Mouse (Mus musculus): ENCODE measurements around the gene Slc9a1.

Gene Slc9a1

DNA sequence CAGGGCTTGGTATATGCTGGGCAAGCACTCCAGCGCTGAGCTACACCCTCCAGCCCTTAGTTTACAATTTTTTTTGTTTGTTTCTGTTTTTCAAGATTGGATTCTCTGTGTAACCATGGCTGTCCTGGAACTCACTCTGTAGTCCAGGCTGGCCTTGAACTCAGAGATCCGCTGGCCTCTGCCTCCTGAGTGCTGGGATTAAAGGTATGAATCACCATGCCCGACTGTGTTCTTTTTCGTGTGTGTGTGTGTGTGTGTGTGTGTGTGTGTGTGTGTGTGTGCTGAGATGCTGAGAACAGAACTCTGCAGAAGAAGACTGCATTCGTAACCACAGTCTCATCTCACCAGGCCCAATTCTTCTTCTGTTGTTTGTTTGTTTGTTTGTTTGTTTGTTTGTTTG is 34.8 kb downstream of the Slc9a1 start:
- no peak for DNase-seq

DNA sequence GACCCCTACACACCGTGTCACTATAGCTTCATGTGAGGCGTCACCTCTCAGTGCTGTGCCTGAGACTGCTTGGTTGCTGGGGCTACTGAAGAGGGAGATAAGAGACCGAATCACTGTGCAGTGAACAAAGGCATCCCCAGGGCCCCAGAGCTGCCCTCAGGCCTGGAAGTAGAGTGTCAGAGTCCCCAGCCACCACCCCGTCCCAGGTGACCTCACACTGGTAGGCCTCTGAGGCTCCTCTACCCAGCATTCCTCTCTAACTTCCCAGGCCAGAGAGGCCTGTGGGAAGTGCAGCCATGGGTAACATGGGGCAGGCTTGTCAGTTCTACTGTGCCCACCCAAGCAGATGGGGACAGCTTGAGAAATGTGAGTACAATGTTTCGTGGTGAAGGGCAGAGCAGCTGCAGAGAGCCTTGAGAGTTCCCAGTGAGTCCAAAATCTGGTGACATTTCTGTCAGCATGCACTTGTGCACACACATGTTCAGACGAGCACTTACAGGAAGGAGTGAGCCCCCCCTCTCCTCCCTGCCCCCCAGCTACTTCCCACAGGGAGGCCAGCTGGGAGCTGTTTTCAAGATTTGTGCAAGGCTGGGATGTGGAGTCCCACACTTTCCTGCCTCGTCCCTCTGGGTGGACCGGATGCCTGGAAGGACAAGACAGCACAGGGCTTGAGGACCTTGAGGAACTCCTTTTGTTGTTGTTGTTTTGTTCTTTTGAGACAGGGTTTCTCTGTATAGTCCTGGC is 37.0 kb downstream of the Slc9a1 start:
- DNase-seq: no peak

DNA sequence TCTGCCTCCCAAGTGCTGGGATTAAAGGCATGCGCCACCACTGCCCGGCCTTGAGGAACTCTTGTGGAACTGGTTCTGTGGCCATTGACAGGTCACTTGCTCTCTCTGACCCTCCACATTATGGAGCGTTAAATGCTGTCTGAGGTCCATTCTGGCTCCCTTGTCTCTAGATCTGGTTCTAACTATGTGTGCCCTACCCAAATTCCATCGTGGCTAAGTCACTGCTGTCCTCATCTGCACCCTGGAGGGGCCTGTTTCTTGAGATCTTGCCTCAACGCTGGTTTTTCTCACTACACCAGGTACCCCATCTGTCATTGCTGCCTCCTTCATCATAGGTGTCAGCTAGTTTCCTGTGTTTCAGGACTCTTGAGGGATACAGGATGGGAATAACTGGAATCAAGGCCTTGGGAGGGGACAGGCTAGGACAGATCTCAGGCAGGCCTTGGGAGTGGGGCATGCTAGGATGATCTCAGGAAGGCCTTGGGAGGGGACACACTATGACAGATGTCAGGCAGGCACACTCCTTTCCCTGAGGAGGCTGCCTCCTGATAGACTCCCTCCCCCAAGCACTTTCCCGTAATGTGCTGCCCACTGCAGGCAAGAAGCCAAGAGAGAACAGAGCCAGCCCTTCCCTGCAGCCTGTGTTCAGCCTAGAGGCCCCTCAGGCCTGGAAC is 37.7 kb downstream of the Slc9a1 start:
- DNase-seq: no peak

DNA sequence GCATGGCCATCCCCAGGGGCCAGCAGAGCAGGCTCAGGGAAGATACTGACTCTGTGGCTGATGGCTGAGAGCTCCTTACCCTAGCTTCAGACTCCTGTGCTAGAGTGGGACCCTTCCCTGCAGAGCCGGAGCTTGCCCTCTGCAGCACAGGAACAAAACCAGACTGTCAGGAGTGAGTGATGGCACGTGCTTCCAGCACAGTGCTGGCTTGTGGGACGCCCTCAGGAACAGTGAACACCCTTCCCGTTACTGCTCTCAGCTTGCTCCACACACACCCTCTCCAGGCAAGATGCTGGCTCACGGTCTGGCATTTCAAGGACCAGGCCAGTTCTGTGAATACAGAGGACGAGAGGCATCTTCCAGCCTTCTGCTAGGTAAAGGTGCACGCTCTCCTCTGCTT is 38.5 kb downstream of the Slc9a1 start:
- DNase-seq: no peak

DNA sequence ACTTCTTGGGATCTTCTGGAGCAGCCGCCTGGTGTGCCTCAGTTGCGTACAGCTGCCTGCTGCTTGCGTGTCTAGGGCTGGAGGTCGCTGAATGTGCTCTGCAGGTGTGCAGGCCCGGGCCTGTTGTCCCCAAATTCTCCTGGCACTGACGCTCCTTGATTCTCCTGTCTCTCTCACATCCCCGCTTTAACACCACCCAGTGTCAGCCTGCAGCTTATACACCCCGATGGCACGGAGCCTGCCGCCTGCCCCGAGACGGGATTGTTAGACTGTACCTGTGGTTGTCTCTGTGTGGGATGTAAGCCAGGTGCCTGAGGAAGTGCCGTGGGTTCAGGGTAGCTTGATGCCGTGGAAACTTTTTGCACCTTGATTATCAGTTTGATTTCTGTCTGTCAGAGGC is 41.5 kb downstream of the Slc9a1 start:
- no peak for DNase-seq

DNA sequence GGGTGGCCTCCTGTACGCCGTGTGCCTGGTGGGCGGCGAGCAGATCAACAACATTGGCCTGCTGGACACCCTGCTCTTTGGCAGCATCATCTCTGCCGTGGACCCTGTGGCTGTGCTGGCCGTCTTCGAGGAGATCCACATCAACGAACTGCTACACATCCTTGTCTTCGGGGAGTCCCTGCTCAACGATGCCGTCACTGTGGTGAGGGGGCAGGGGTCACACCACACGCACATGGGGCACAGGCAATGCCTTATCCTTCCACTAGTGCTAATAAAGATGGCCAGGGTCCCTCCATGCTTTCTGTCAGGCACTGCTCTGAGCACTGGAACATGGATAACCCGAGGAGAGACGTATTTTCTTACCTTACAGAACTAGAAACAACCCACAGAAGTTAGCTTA is 42.6 kb downstream of the Slc9a1 start:
- DNase-seq: no peak

DNA sequence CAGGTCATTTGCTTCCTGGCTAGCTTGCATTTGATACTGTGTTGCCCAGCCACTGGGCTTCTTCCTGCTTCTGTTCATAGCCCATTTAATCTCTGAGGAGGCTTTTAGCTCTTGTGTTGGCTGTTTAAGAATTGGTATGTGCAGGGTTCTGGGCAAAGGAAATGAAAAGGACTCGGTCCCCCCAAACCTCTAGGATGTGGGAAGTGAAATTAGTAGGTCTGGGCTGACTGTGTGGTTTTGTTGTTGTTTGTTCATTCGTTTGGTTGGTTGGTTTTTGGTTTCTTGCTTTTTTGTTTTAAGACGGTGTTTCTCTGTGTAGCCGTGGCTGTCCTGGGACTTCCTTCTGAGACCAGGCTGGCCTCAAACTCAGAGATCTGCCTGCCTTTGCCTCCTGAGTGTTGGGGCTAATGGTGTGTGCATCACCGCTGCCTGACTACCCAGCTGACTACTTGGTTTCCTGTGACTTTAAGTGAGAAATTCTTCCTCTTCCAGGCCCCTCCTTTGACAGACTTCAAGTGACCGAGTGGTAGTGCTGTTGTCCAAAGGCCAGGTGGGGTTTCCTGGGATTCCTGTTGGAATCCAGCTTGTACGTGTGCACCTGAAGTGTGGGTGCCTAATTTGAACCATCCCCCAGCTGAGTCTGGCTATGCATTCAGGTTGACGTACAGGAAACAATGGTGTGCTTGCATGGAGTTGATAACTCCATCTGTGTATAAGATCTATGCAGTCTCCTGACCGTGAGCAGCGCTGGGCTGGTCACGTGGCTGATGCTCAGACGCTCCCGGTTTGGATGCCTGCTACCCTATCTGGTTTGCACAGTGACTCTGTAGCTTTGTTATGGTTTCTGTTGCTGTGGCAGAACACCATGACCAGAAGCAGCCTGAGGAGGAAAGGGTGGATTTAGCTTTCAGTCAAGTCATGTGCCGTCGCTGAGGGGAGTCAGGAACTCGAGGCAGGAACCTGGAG is 43.4 kb downstream of the Slc9a1 start:
- DNase-seq: no peak

DNA sequence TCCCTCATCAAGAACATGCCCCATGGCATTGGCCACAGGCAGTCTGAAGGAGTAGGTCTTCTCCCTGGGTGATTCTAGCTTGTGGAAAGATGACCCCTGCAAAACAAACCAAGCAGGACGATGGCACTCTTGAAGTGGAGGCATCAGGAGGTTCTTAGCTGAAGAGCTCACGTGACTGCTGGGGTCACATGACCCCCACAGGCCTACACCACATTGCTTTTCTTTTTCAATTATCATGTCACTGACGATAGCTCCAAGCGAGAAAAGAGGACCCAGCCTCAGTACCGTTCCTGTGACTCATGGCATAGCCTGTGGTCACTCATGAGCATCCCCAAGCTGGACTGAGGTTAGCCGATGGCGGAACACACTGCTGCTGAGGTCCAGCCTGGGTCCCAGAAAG is 44.1 kb downstream of the Slc9a1 start:
- DNase-seq: no peak

DNA sequence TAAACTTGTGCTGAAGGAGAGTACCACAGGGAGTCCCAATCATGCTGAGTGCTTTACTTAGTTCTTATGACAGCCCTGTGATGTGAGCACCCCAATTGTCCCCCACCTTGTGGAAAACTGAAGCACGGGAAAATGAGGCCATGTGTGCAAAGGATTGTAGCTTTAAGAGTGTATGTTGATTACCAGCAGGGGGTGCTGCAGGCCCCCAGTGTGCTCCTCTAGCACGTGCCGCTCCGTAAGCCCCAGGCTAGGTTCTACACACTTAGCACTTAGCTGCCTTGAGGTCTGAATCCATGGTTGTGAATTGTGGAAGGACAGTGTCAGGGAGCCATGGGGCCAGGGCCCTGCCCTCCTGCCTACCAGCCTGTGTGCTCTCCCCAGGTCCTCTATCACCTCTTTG is 45.4 kb downstream of the Slc9a1 start:
- no peak for DNase-seq

DNA sequence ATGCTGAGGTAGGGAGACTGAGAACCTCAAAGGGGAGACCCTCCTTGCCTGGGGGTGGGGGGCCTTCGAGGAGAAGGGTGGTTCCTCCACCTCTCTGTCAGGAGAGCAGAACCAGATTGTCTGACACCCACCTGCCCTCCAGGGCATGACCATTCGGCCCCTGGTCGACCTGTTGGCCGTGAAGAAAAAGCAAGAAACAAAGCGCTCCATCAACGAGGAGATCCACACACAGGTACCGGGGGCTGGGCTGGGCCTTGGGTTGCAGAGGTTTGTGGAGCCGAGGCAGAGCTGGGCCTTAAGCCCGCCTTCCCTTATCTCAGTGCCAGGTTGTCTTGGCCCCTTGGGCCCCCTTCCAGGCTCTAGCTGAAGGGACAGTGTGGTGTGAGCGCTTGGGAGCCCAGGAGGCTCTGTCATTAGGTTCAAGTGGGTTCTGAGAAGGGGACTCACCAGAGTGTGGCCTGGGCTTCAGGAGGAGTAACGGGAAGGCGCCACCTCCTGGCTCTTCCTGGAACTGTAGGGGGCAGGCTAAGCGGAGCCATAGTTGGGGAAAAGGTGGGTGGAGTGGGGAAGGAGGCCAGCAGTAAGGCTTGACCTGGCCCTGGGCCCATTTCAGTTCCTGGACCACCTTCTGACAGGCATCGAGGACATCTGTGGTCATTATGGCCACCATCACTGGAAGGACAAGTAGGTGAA is 50.0 kb downstream of the Slc9a1 start:
- DNase-seq: peak; percentile 53 to 56

DNA sequence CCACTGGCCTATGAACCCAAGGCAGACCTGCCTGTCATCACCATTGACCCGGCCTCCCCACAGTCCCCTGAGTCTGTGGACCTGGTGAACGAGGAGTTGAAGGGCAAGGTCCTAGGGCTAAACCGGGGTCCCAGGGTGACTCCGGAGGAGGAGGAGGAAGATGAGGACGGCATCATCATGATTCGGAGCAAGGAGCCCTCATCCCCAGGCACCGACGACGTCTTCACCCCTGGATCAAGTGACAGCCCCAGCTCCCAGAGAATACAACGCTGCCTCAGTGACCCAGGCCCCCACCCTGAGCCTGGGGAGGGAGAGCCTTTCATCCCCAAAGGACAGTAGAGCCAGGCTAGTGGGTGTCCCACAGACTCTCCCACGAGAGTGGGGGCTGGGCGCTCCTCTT is 52.5 kb downstream of the Slc9a1 start:
- DNase-seq: no peak

DNA sequence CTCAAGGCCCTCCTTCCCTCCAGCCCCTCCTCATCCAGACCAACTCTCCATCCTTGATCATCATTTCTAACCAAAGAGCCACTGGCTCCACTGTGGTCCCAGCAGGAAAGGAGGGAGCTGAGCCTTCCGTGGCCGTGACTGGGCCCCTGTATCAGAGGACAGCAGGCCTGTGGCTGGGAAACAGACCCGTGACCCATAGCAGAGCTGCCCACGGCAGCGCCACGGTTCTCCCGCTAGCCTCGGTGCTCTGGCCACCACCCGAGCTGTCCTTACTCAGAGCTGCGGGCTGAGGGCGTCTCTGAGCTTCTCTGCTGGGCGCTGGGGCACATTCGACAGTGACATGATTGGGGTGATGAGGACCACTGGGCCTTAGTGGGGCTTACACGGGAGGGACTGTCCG is 53.1 kb downstream of the Slc9a1 start:
- DNase-seq: no peak

DNA sequence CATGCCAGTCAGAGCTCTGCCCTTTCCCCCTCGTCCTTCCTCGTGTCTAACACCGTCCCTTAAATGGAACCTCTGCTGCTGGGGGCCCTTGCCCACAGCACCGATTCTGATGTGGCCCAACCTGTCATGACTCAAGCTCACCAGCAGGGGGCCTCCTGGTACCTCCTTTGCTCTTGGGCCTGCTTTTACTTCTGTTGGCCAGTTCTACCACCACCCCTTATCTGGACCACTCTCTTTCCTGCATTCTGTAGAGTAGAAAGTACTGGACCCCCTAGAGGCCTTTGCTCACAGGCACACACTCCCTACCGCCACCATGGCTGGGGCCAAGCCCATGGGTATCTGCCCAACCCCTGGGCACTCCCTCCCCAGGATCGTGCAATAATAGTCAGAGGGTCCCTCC is 53.6 kb downstream of the Slc9a1 start:
- peak; percentile 39 to 40 for DNase-seq

DNA sequence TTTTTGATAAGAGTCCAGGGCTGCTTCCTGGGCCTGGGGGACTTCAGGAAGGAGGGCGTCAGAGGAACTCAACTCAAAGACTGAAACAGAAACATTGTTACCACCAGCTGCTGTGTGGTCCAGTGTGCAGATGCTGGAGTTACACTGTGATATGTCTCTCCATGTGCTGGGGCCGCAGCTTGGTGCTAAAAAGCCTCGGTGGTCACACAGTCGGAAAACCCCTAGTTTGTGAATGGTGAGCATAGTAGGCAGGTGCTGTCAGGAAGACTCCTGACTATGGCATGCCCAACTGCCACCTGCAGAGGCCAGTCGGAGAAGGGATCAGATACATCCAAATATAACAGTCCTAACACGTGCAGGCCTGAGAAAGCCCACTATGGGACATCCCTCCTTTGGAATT is 54.2 kb downstream of the Slc9a1 start:
- DNase-seq: no peak

DNA sequence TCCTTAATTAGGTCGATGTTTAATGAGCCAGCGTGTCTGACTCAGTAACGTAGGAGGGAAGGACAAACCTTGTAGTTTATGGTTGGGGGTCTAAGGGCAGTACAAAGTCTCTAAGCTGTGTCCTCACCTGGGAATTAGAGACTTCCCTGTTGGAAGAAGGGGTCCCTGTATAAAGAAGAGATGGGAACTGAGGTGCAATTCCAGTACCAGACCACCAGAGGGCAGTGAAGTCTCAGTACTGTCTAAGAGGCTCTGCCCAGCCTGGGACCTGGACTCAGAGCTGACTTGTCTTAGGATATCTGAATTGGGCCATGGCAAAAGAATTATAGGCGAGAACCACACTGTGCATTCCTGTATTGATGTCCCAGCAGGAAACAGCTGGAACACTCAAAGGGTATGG is 54.6 kb downstream of the Slc9a1 start:
- DNase-seq: peak; percentile 50 to 51

DNA sequence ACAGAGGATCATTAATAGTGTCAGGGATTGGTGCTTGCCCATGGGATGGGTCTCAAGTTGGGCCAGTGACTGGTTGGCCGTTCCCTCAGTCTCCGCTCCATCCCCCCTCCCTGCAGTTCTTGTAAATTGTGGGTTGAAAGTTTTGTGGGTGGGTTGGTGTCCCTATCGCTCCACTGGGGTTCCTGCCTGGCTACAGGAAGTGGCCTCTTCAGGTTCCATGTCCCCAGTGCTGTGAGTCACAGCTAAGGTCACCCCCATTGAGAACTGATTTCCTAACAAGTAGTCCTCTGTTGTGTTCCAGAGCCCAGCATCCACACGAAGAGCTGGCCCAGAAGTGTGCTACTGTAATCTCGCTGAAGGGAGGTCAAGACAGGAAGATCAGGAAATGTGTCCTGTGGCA is 56.6 kb downstream of the Slc9a1 start:
- no peak for DNase-seq

DNA sequence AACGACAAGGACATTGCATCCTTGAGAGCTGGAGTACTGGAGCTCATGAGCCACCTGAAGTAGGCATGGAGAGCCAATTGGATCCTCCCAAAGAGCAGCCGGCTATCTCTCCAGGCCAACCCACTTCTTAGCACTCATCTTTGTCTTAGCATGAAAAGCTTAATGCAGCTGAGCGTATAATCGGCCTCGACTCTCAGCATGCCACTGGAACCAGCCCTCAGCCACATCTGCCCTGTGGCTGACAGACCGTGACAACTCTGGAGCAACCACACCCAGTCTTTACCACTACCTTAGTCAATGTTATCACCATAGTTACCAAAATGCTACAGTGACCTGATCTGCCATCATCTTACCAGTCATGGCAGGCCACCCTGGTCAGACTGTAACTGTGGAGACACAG is 62.0 kb downstream of the Slc9a1 start:
- DNase-seq: no peak

DNA sequence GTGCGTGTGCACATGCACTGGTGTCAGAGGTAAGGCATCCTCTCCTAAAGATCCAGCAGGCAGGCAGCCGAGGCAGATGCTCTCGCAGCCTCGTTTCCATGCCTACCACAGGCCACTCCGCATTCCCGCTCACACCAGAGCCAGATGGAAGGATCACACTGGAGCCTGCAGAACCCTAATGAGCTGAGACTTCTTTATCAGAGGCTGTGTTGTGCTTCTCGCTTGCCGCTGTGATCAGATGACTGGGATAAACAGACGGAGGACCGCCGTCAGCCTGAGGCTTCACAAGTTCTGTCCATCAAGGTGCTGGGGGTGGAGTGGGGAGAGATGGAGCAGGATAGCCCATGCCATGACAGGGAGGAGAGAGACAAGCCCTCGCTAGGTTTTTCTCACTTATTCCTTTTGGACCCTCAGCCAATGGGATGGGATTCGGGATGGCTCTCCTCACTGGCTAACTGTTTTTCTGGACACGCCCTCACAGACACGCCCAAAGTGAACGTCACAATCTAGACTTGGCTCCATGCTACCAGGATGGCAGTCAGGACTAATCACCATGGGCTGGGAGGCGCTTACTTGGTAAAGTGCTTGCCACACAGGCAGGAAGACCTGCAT is 63.2 kb downstream of the Slc9a1 start:
- DNase-seq: no peak

DNA sequence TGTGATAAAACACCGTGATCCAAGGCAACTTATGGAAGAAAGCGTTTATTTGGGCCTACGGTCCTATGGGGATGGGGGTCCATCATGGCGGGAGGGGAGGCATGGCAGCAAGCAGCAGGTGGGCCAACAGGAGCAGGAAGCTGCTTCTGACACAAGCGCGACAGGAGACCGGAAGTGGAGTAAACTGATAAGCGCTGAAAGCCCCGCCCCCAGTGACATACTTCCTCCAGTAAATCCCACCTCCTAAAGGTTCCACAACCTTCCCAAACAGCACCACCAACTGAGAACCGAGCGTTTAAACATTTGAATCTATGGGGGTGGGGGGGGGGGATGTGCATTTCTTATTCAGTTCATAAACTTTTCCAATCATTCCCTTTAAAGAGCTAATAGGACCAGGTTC is 66.4 kb downstream of the Slc9a1 start:
- DNase-seq: no peak

DNA sequence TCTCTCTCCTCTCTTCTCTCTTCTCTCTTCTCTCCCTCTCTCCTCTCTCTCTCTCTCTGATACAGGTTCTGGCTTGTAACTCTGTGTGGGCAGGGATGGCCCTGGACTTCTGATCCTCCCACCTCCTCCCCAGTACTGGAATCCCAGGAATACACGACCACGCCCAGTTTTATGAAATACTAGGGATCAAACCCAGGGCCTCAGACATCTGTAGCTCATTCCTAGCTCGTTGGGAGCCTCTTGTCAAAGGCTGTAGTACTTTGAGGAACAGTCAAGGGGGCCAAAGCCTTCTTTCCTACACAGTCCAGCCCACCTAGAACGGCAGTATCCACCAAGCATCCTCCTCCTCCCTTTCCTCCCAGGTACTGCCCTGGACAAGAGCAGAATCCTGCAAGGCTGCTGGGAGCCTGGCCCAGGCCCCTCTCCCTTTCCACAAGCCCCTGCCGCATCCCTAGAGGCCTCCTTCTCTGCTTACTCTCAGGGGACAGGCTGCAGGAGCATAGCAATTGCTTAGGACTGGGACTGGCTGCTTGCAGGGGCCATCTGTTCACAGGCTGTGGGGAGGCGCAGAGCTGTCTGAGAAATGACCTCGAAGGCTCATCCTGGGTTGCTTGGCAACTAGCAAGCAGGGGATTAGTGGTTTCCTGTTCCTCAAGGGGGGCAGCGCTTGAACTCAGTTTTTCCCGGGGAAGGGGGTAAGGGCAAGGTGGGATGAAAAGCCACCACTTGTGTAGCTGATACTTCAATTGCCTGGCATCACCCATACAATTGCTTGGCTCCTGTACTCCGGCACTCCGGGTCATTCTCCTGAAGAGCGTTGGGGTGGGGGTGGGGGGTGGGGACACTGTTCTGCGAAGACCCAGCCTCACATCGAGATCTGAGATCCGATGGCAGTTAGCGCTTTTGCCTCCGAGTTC is 70.2 kb downstream of the Slc9a1 start:
- DNase-seq: peak; percentile 18 to 35

DNA sequence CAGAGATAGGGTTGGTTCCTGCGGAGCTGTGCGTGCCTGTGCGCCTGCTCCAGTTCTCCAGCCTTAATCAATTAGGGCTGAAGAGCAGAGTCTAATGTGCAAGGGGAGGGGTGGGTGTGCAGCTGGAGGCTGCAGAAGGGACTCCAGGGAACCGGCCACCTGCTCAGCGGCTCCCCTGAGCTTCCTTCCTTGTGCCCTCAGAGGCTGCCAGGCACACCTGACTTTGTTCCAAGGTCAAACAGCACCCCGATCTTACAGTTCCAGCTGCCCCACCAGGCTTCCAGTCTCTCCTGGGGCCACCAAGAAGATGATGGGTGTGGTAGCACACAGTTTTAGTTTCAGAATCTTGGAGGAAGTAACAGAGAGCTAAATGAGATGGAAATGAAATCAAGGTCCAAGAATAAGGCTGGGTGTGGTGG is 70.9 kb downstream of the Slc9a1 start:
- no peak for DNase-seq
